Mouse (Mus musculus) olfactory bulb, adult 2 months (tissue): ENCODE measurements around the gene Iqsec3. TPM values are rescaled to one million over a fixed set of nuclear protein-coding genes. Genes with fewer than 3 reads are reported as not detected.
A peak's percentile ranks its signal among the peaks of the same experiment; 100 is the strongest.

Source experiments
- H3K27ac ChIP-seq: fragments of 200-500 bp; 2 replicates; pipeline ENCODE4 v1.5.1; 2012; ENCODE audit warnings: low read depth, low read length; ENCODE audit not compliant: insufficient read depth
- H3K4me1 ChIP-seq: fragments of 200-500 bp; 2 replicates; pipeline ENCODE4 v1.6.1; 2012; ENCODE audit warnings: low read length; ENCODE audit not compliant: control insufficient read depth, insufficient read depth
- H3K4me3 ChIP-seq: fragments of 200-500 bp; 2 replicates; pipeline ENCODE4 v1.5.1; 2012; ENCODE audit warnings: mild to moderate bottlenecking, low read depth, low read length, moderate library complexity; ENCODE audit not compliant: insufficient read depth
- CTCF ChIP-seq: fragments of 200-500 bp; IDR thresholded peaks from 2 replicates; pipeline ENCODE4 v1.5.1; 2012; ENCODE audit warnings: low read depth, mild to moderate bottlenecking, low read length, moderate library complexity; ENCODE audit not compliant: insufficient read depth
- POLR2A ChIP-seq: fragments of 200-500 bp; IDR thresholded peaks from 2 replicates; pipeline ENCODE4 v1.6.1; 2012; ENCODE audit warnings: mild to moderate bottlenecking, low read depth, low read length, moderate library complexity; ENCODE audit not compliant: insufficient read depth
- WGBS: fragments of 180-500 bp; shearing (Covaris S2); methylation state at CpG from one replicate; pipeline ENCODE4 v1.1.7; 2018; 5-methylcytosine and 5-hydroxymethylcytosine counted together
- polyA plus RNA-seq: library from polyadenylated mRNA; stranded (reverse); fragments of >200 nt; gene quantifications from 2 replicates; pipeline ENCODE4 v1.2.4, GENCODE M21; 2012; ENCODE audit warnings: low replicate concordance; ENCODE audit not compliant: missing spikeins, insufficient read depth, insufficient read length

Iqsec3 gene
- polyA plus RNA-seq, 1 experiment: not detected

GRCm38 (mm10) chr6:121346428-121346827 lies 127.0 kb downstream of the Iqsec3 start:
- no peak for TF ChIP-seq POLR2A
- no peak for TF ChIP-seq CTCF
- WGBS: 51% methylated on average over 8 of the region's 8 CpGs

GRCm38 (mm10) chr6:121344329-121344728 lies 129.1 kb downstream of the Iqsec3 start:
- no peak overlapping the region for H3K27ac ChIP-seq
- no peak overlapping the region for H3K4me3 ChIP-seq
- TF ChIP-seq POLR2A (no peak), CTCF (no peak)
- peaks cover 17% of the 10 kb centered on the region for H3K4me1 ChIP-seq
- 58% methylated on average over 5 of the region's 5 CpGs for WGBS

More at GRCm38 (mm10) chr6:121346428-121346827, 127.0 kb downstream of the Iqsec3 start:
- Histone ChIP-seq H3K27ac (no peak overlapping the region), H3K4me1 (peaks cover 17% of the 10 kb centered on the region), H3K4me3 (no peak overlapping the region)

- Histone ChIP-seq H3K4me1 (peaks cover 17% of the 10 kb centered on the region), H3K4me3 (no peak overlapping the region), H3K27ac (no peak overlapping the region)
- TF ChIP-seq CTCF (no peak), POLR2A (no peak)
- WGBS: 80% methylated on average over 6 of the region's 6 CpGs
Measured at GRCm38 (mm10) chr6:121343771-121344123, 129.7 kb downstream of the Iqsec3 start.

GRCm38 (mm10) chr6:121343026-121343770 lies 130.3 kb downstream of the Iqsec3 start, which contains the start of gene Slc6a12:
Gene Slc6a12 (plus strand): TSS chr6:121343076.
- 87% methylated on average over 15 of the region's 15 CpGs for WGBS
- TF ChIP-seq CTCF (no peak), POLR2A (no peak)
- Histone ChIP-seq H3K4me3 (no peak within 1 kb of the TSS), H3K4me1 (peaks cover 17% of the 10 kb centered on the region), H3K27ac (no peak within 1 kb of the TSS)

GRCm38 (mm10) chr6:121341650-121342049 lies 131.8 kb downstream of the Iqsec3 start:
- H3K27ac ChIP-seq: no peak overlapping the region
- WGBS: 87% methylated on average over 6 of the region's 6 CpGs
- TF ChIP-seq POLR2A: no peak
- TF ChIP-seq CTCF: no peak
- H3K4me1 ChIP-seq: peaks cover 16% of the 10 kb centered on the region
- H3K4me3 ChIP-seq: no peak overlapping the region

GRCm38 (mm10) chr6:121338519-121338896 lies 135.0 kb downstream of the Iqsec3 start:
- no peak overlapping the region for H3K4me3 ChIP-seq
- no peak overlapping the region for H3K27ac ChIP-seq
- 52% methylated on average over 4 of the region's 4 CpGs for WGBS
- H3K4me1 ChIP-seq: 0 out of 2 replicates have a peak, but pooled peaks cover 2% of the 10 kb centered on the region
- TF ChIP-seq CTCF: no peak
- no peak for TF ChIP-seq POLR2A

GRCm38 (mm10) chr6:121337770-121338518 lies 135.5 kb downstream of the Iqsec3 start:
- 0 out of 2 replicates have a peak, but pooled peaks cover 2% of the 10 kb centered on the region for H3K4me1 ChIP-seq
- TF ChIP-seq CTCF: peak; percentile 15; the same call in 1 of the 2 replicates
- TF ChIP-seq POLR2A: no peak
- no peak overlapping the region for H3K4me3 ChIP-seq
- no peak overlapping the region for H3K27ac ChIP-seq
- WGBS: 29% methylated on average over 3 of the region's 3 CpGs

- WGBS: 95% methylated on average over 9 of the region's 9 CpGs
- Histone ChIP-seq H3K4me1 (0 out of 2 replicates have a peak, but pooled peaks cover 2% of the 10 kb centered on the region), H3K4me3 (no peak overlapping the region), H3K27ac (no peak overlapping the region)
- no peak for TF ChIP-seq CTCF
- TF ChIP-seq POLR2A: no peak
Measured at GRCm38 (mm10) chr6:121337229-121337628, 136.2 kb downstream of the Iqsec3 start.

- Histone ChIP-seq H3K27ac (no peak overlapping the region), H3K4me3 (no peak overlapping the region), H3K4me1 (0 out of 2 replicates have a peak, but pooled peaks cover 2% of the 10 kb centered on the region)
- no peak for TF ChIP-seq CTCF
- no peak for TF ChIP-seq POLR2A
- 81% methylated on average over 8 of the region's 8 CpGs for WGBS
Measured at GRCm38 (mm10) chr6:121336558-121336957, 136.9 kb downstream of the Iqsec3 start.
